Mouse (Mus musculus) WW6 (cell line): ENCODE measurements around the gene Tmod1.

Experiments
- DNase-seq: peaks from one replicate; pipeline ENCODE4 v3.0.0-alpha.2; 2013; ENCODE audit warnings: low read depth, low spot score

The Tmod1 gene

GRCm38 (mm10) chr4:46131791-46132190 lies 93.1 kb downstream of the Tmod1 start:
- no peak for DNase-seq

GRCm38 (mm10) chr4:46137629-46138286 lies 99.0 kb downstream of the Tmod1 start:
- DNase-seq, result no peak

GRCm38 (mm10) chr4:46138287-46139222 lies 99.8 kb downstream of the Tmod1 start, which contains the start of the genes Ncbp1 and Tstd2:
Gene Ncbp1 (plus strand): TSS chr4:46138613.
Gene Tstd2 (minus strand): TSS chr4:46138694.
- peak; percentile 76 for DNase-seq

GRCm38 (mm10) chr4:46144323-46144722 lies 105.6 kb downstream of the Tmod1 start:
- peak; percentile 18 for DNase-seq

- DNase-seq, result no peak
These were observed 108.1 kb downstream of the Tmod1 start for GRCm38 (mm10) chr4:46146881-46147280.

- no peak for DNase-seq
These were observed 113.3 kb downstream of the Tmod1 start for GRCm38 (mm10) chr4:46151903-46152544.

DNA sequence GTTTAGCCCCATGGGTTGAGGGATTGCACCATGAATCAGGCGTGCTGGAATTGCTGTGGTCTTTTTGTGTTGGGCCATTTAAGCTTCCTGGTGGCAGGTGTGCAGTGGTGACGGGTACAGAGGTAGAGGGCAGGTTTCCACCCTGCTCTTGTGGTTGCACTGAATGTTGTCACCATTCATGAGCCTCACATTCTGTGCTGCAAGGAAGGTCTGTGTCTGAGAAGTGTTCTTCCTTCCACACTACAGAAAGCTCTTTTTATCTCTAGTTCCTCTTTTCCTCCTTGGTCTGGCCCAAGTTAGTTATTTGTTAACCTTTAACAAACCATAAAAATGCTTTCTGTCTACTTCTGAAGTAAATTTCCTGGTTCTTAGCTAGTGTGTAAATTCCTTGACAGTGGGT lies 125.3 kb downstream of the Tmod1 start:
- no peak for DNase-seq
